Mouse (Mus musculus): ENCODE data around the gene Slc12a1.

Gene Slc12a1

DNA sequence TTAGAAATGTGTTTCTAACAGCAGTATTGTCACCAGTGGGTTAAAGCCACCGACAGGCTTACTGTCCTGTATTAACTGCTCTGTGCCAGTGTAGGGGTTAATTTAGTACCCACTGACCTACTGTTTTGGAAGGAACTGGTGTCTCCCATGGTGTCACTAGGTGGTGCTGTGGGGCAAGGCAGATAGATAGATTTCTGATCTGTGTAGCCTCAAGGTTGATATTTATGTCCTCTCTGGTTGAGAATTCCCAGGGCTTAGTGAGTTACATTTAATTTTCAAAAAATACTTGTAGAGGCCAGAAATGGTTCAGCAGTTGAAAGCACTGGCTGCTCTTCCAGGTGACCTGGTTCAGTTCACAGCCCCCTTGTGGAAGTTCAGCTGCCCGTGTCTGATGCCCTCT is 100.0 kb downstream of the Slc12a1 start:
- in situ Hi-C loops (cut with MboI; ENCODE audit: unreplicated experiment in 2 of 2): loop anchor here (10.0 to 25.0 kb wide), 4 partner anchors 360 to 1113 kb away; no protein-coding TSS in a partner anchor

- in situ Hi-C loops (cut with MboI; ENCODE audit: unreplicated experiment in 2 of 2): loop anchor here (10.0 to 25.0 kb wide), 4 partner anchors 359 to 1111 kb away; no protein-coding TSS in a partner anchor
Measured at GRCm38 (mm10) chr2:125253699-125254098, 101.4 kb downstream of the Slc12a1 start.

DNA sequence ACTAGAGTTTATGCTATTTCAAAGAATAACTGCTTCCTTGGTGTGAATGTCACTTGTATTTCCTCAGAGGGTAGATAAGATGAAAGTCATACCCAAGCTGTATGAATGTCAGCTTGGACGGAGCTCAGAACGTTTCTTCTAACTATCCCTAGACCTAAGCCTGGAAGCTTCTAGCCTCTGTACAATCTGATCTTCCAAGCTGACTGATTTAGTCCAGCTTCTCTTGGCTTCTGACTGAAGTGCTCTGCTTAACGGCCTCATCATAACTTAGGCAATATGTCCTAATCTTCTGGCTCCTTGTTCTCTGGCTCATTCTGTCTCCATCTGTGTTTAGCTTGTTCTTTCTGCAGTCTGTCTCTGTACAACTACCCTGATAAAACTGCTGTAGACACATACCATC is 102.3 kb downstream of the Slc12a1 start:
- in situ Hi-C loops (cut with MboI; ENCODE audit: unreplicated experiment in 2 of 2): loop anchor here (10.0 to 25.0 kb wide), 4 partner anchors 358 to 1110 kb away; no protein-coding TSS in a partner anchor

DNA sequence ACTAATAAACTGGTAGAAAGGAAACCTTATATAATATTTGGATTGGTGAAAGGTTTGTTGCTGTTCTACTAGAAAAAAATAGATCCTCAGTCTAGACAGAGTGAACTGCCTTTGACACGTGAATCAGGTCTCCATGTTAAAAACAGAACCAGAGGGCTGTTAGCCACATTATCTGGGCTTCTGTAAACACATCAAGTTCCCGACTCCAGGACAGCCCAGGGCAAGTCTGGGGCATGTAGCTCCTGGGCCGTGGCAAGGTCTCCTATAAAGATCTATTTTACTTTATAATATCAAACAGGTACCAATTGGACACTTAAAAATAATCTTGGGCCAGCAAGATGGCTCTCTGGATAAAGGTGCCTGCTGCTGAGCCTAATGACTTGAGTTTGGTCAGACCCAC is 103.6 kb downstream of the Slc12a1 start:
- in situ Hi-C loops (cut with MboI; ENCODE audit: unreplicated experiment in 2 of 2): loop anchor here (10.0 to 25.0 kb wide), 4 partner anchors 356 to 1109 kb away; no protein-coding TSS in a partner anchor

DNA sequence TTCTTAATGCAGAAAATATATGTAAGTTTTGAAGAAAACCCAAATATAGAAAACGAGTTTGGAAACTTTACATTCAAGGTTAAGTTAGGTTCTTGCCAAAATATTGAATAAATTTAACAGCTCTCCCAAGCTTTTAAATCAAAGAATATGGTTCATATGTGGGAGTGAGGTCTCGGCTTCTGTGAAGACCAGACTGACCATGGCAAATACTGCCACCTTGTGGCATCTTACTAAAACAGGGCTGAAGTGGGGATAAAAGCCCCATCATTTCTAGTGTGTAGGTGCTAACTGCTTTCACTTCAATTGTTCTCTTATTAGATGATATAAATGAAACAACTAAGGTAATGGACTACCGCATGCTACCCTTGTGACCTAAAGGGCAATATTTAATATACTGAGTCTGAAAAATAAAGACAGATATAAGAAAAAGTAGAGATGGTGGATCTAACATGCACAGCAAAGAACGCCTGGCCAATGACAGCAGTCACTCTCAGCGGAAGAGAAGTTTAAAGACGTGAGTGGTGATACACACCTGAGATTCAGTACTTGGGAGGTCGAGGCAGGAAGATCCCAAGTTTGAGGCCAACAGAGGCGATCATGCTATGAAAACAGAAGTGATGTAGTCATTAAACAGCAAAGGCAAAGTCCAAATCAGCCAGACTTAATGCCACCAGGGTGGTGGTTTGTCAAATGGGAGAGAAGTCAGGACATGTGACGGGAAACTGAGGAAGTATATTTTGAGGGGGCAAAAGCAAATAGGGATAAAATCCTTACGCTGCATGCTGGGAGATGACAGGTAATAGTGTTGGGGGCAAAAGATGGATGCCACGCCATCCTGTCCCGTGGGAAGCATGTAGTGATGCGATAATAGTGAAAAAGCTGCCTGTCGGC is 107.2 kb downstream of the Slc12a1 start:
- in situ Hi-C loops (cut with MboI; ENCODE audit: unreplicated experiment in 2 of 2): loop anchor here (10.0 to 25.0 kb wide), 5 partner anchors 345 to 1105 kb away; no protein-coding TSS in a partner anchor

DNA sequence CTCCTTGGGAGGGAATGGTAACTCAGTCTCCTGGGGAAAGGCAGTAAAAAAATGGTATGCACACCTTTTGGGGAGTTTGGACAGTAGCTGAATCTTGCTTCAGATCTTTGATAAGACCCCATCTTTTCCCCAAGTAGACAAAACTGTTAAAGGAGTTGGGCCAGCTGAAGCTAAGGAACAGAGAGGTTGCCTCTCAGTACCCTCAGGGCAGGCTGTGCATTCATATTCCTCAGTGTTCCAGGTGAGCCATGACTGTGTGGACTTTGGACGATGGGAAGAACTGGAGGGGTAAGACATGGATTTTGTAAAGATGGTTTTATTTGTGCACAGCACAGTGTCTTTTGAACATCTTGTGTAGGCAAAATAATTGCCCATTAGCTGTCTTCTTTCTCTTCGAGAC is 108.0 kb downstream of the Slc12a1 start:
- in situ Hi-C loops (cut with MboI; ENCODE audit: unreplicated experiment in 2 of 2): loop anchor here (10.0 to 25.0 kb wide), 4 partner anchors 344 to 1102 kb away; no protein-coding TSS in a partner anchor

DNA sequence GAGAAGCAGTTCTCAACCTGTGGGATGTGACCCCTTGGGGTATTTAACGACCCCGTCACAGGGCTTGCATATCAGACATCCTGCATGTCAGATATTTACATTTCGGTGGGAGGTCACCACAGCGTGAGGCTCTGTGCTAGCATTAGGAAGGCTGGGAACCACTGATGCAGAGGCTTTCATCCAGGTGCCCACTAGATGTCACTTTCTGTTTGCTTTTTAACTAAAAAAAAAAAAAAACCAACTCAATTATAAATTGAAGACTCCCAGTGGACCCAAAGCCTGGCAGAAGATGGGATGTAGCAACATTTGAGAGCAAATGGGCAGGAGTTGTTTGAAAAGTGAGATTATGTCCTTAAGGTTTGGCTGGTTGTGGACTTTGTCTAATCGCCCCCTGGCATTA is 110.8 kb downstream of the Slc12a1 start:
- in situ Hi-C loops (cut with MboI; ENCODE audit: unreplicated experiment in 2 of 2): loop anchor here (10.0 to 25.0 kb wide), 4 partner anchors 342 to 1099 kb away; no protein-coding TSS in a partner anchor

DNA sequence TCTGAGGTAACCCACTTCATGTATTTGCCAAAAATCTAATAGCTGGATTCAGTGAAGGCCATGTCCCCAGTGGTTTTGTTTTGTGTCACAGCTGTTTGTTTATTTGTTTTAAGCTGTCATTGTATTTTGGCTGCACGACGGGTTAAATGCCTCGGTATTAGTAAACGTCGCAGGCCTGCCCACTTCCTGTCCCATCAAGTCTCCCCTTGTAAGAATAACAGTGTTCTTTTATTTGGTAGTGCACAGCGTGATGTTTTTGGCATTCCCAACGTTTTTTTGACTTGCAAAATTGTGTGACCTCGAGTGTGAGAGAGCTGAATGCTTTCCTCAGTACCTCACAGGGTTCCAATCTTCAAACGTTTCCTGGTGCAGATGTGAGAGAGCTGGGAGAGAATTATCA is 111.4 kb downstream of the Slc12a1 start:
- in situ Hi-C loops (cut with MboI; ENCODE audit: unreplicated experiment in 2 of 2): loop anchor here (10.0 to 25.0 kb wide), 4 partner anchors 341 to 1099 kb away; no protein-coding TSS in a partner anchor

- in situ Hi-C loops (cut with MboI; ENCODE audit: unreplicated experiment in 2 of 2): loop anchor here (10.0 to 25.0 kb wide), 4 partner anchors 336 to 1093 kb away; no protein-coding TSS in a partner anchor
Measured at GRCm38 (mm10) chr2:125268876-125269275, 116.6 kb downstream of the Slc12a1 start.

DNA sequence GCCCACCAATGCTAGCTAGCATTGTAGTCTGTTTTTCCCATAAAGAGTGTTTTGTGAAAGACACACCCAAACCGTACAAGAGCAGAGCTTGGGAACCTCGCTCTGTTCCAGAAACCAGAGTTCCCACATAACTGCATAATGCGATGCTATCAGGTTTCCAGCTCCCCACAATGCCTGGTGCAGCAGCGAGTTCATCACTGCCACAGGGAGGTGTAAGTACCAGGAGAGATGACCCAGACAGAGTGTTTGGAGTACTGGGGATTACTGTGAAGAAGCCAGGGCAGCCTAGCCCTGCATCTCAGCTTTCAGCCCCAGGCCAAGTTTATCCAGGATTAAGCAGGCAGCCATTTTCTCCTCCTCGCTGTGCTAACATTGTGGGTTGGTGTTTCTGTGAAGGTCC is 123.3 kb downstream of the Slc12a1 start:
- in situ Hi-C loops (cut with MboI; ENCODE audit: unreplicated experiment in 2 of 2): no loop called here

DNA sequence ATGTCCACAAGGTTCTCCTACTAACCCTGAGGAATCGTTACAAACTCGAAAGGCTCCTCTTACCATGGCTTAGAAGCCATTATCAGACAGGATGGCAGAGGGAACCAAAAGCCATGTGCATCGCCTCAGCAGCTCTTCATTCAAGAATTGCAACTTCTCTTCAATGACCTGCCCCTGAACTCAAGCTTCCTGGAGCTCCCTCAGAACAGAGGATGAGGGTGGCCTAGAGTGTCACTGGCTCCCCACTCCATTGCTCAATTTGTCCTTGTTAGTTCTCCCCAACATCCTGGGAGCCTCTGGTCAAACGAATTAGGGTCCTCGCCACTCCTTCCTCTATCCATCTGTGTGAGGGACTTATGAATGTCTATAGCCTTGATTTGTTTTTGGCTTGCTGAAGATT is 124.4 kb downstream of the Slc12a1 start:
- in situ Hi-C loops (cut with MboI; ENCODE audit: unreplicated experiment in 2 of 2): no loop called here

GRCm38 (mm10) chr2:125278474-125278873 is 126.2 kb downstream of the Slc12a1 start:
- in situ Hi-C loops (cut with MboI; ENCODE audit: unreplicated experiment in 2 of 2): no loop called here

Data from v-Abl transformed pro-B cells (cell line).